Mouse (Mus musculus): ENCODE data around the gene Tubg1. TPM values are rescaled to one million over a fixed set of nuclear protein-coding genes. Genes with fewer than 3 reads are reported as not detected.
"Not testable (repeated sequence)": the region's sequence is repeated elsewhere in the genome, so short reads cannot be mapped to it uniquely, and the experiment has no call there.

Gene Tubg1
- polyA plus RNA-seq, 1 experiment from 2014 or later = 126 TPM

DNA sequence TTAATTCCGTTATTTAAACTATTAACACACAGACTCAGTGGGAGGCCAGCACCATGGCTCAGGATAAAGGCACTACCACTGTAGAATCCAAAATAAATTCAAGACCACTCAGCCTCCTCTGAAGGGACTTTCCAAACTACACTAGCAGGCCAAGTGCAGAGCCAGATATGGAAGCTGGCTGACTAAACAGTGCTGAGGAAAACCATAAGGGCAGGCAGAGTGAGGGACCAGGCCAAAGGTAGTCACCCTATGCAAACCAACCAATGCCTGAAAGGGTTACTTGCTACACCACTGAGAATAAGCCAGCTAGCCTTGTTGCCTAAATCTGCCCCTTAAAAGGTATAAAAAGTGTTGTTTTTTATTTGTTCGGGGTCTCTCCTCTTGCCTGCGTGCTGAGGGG lies 7.6 kb upstream of the Tubg1 start:
- Histone ChIP-seq H3K4me3 (ENCODE audit: low read depth, low read length) (no peak overlapping the region), H3K27ac (ENCODE audit: low read depth, low read length) (no peak overlapping the region), H3K27me3 (ENCODE audit: control insufficient read depth, insufficient read depth, low read length) (no peaks in the 10 kb centered on the region), H3K4me1 (replicated peaks; ENCODE audit: control insufficient read depth, insufficient read depth, low read length) (peaks cover 6% of the 10 kb centered on the region; the same call in 1 of the 2 replicates), H3K4me2 (ENCODE audit: low read depth, low read length, severe bottlenecking) (no peak overlapping the region), H3K9me3 (ENCODE audit: control insufficient read depth, low read length) (no peaks in the 10 kb centered on the region), H3K9ac (ENCODE audit: low read length) (no peak overlapping the region), H3K36me3 (ENCODE audit: control insufficient read depth, insufficient read depth, low read length) (no peaks in the 10 kb centered on the region)
- DNase-seq (ENCODE audit: low spot score) = no peak
- no peak for ATAC-seq (replicated peaks; ENCODE audit: low FRiP score)
- 90% methylated on average over 3 of the region's 3 CpGs for WGBS

DNA sequence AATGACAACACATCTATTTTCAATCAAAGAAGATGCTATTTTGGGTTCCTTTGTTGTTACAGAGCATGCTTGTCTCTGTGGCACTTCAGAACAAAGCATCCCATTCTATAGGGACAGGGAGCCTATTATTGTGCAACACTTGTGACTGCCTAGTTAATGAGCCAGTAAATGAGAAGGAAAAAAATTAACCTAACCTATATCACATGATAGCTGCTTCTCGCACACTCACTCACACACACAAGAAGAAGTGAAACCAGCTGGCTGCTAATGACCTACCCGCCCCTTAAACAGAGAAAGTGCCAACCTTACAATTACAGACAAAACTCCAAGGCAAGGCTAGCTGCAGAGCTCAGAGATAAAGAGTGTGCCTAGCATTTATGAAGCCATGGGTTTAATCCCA lies 4.2 kb upstream of the Tubg1 start:
- no peaks in the 10 kb centered on the region for H3K9me3 ChIP-seq (ENCODE audit: control insufficient read depth, low read length)
- no peak overlapping the region for H3K4me3 ChIP-seq (ENCODE audit: low read depth, low read length)
- H3K4me2 ChIP-seq (ENCODE audit: low read depth, low read length, severe bottlenecking) = no peak overlapping the region
- DNase-seq (ENCODE audit: low spot score) (no peak), ATAC-seq (replicated peaks; ENCODE audit: low FRiP score) (no peak)
- H3K9ac ChIP-seq (ENCODE audit: low read length) = no peak overlapping the region
- H3K27ac ChIP-seq (ENCODE audit: low read depth, low read length) = peak overlapping the region; percentile 33; the same call in 1 of the 2 replicates
- no peaks in the 10 kb centered on the region for H3K27me3 ChIP-seq (ENCODE audit: control insufficient read depth, insufficient read depth, low read length)
- H3K36me3 ChIP-seq (ENCODE audit: control insufficient read depth, insufficient read depth, low read length) = no peaks in the 10 kb centered on the region
- H3K4me1 ChIP-seq (replicated peaks; ENCODE audit: control insufficient read depth, insufficient read depth, low read length) = peaks cover 12% of the 10 kb centered on the region; the same call in 1 of the 2 replicates
- 49% methylated on average over 2 of the region's 2 CpGs for WGBS

DNA sequence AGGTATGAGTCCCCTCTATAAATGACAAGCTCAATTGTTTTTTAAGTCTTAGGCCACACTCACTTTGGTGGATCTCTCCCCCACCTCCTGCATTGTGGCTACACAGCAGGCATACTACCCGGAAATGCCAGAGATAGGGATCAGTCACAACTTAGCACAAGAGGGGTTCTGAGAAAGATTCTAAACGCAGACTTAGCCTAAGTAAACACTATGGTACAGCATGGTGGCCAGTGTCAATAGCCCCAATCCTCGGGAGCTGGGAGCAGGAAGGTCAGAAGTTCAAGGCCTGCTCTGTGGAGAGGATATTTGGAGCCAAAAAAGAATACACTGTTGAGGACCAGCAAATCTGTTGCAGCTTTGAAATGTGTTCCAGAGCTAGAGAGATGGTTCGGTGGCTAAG lies 1.6 kb upstream of the Tubg1 start:
- H3K9ac ChIP-seq (ENCODE audit: low read length) = no peak overlapping the region; the same call in 1 of the 2 replicates

DNA sequence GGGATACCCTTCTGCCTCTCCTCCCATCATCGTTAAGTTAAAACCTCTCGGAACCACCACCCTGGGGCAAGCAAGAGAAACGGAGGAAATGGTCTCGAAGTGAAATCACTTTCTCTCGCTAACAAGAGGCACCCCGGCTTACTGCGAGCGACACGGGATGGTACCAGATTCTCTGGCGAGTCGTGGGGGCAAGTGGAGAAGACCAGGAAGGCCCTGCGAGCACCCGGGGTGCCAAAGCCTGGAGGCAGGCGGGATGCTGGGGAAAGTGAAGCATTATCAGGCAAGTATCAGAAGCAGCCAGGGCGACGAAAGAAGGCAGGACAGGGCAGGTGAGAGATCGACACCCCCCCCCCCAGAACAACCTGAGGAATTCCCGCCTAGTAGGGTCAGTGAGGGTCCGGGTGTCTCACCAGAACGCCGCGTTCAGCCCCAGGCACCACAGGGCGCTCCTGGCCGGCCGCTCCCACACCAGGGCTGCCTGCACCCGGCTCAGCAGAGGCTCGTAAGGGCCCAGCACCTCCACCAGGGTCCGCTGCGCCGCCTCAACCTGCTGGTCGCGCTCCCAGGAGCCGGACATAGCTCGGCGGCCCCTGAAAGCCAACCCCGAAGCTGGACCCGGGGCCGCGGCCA lies 492 bp upstream of the Tubg1 start:
- under 1% methylated on average over 37 of the region's 39 CpGs for WGBS
- ATAC-seq (replicated peaks; ENCODE audit: low FRiP score) = peak; percentile 79; the same call in 1 of the 2 replicates

More for the DNA sequence above, 1.6 kb upstream of the Tubg1 start:
- ATAC-seq (replicated peaks; ENCODE audit: low FRiP score) (no peak), DNase-seq (ENCODE audit: low spot score) (no peak)
- peak overlapping the region; percentile 95 for H3K4me2 ChIP-seq (ENCODE audit: low read depth, low read length, severe bottlenecking)
- H3K9me3 ChIP-seq (ENCODE audit: control insufficient read depth, low read length) = no peaks in the 10 kb centered on the region
- no peak overlapping the region for H3K27ac ChIP-seq (ENCODE audit: low read depth, low read length)
- H3K36me3 ChIP-seq (ENCODE audit: control insufficient read depth, insufficient read depth, low read length) = no peaks in the 10 kb centered on the region
- WGBS = 53% methylated on average over 4 of the region's 4 CpGs
- peaks cover 15% of the 10 kb centered on the region; the same call in 1 of the 2 replicates for H3K4me1 ChIP-seq (replicated peaks; ENCODE audit: control insufficient read depth, insufficient read depth, low read length)
- H3K27me3 ChIP-seq (ENCODE audit: control insufficient read depth, insufficient read depth, low read length) = no peaks in the 10 kb centered on the region
- peak overlapping the region; percentile 89; the same call in 1 of the 2 replicates for H3K4me3 ChIP-seq (ENCODE audit: low read depth, low read length)

DNA sequence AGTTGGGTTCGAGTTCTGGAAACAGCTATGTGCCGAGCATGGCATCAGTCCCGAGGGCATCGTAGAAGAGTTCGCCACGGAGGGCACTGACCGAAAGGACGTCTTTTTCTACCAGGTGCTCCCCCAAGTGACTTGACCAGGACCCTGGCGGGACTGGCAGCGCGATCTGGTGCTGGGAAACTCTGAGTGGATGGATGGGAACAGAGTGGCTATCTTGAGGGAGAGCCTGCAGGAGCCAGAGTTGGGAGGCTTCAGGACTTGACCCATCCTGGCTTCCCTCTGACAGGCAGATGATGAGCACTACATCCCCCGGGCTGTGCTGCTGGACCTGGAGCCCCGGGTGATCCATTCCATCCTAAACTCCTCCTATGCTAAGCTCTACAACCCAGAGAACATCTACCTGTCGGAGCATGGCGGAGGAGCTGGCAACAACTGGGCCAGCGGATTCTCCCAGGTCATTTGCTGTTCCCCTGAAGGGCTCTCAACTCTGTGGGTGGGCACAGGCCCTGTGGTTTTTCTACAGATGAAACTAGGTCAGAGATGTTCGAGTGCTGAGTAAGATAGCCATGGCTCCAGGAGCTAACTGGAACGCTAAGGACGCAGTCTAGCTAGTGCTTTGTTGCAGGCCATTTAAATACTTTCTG lies 929 bp downstream of the Tubg1 start:
- DNase-seq (ENCODE audit: low spot score) (peak; percentile 57), ATAC-seq (replicated peaks; ENCODE audit: low FRiP score) (no peak)
- Histone ChIP-seq H3K27ac (ENCODE audit: low read depth, low read length) (peak overlapping the region; percentile 80; the same call in 1 of the 2 replicates), H3K4me3 (ENCODE audit: low read depth, low read length) (peak overlapping the region; percentile 89), H3K27me3 (ENCODE audit: control insufficient read depth, insufficient read depth, low read length) (no peaks in the 10 kb centered on the region), H3K9ac (ENCODE audit: low read length) (peak overlapping the region; percentile 82), H3K4me1 (replicated peaks; ENCODE audit: control insufficient read depth, insufficient read depth, low read length) (peaks cover 14% of the 10 kb centered on the region; the same call in 1 of the 2 replicates), H3K4me2 (ENCODE audit: low read depth, low read length, severe bottlenecking) (peak overlapping the region; percentile 92), H3K36me3 (ENCODE audit: control insufficient read depth, insufficient read depth, low read length) (peaks cover 3% of the 10 kb centered on the region), H3K9me3 (ENCODE audit: control insufficient read depth, low read length) (no peaks in the 10 kb centered on the region)
- WGBS = 26% methylated on average over 19 of the region's 19 CpGs

More for the DNA sequence above, 492 bp upstream of the Tubg1 start:
- peak overlapping the region; percentile 95 for H3K4me2 ChIP-seq (ENCODE audit: low read depth, low read length, severe bottlenecking)
- no peak for DNase-seq (ENCODE audit: low spot score)
- peak overlapping the region; percentile 89 for H3K4me3 ChIP-seq (ENCODE audit: low read depth, low read length)
- peak overlapping the region; percentile 77 for H3K27ac ChIP-seq (ENCODE audit: low read depth, low read length)
- H3K9ac ChIP-seq (ENCODE audit: low read length) = peak overlapping the region; percentile 91
- no peaks in the 10 kb centered on the region for H3K9me3 ChIP-seq (ENCODE audit: control insufficient read depth, low read length)
- H3K36me3 ChIP-seq (ENCODE audit: control insufficient read depth, insufficient read depth, low read length) = peaks cover 3% of the 10 kb centered on the region
- H3K4me1 ChIP-seq (replicated peaks; ENCODE audit: control insufficient read depth, insufficient read depth, low read length) = peaks cover 15% of the 10 kb centered on the region; the same call in 1 of the 2 replicates
- no peaks in the 10 kb centered on the region for H3K27me3 ChIP-seq (ENCODE audit: control insufficient read depth, insufficient read depth, low read length)

DNA sequence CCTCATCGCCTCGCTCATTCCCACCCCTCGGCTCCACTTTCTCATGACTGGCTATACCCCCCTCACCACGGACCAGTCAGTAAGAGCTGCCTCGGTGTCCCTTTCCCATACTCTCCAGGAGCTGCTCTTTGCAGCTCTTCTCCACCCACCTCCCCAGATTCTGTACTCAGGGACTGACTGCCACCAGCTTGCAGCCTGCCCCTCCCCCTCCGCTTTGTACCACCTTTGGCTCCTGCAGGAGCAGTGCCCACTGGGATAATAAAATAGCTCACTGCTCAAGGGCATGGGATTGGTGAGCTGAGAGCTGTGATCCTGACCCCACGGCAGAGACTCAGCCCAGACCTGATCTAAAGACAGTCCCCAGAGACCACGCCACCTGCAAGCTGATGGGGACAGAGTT lies 4.8 kb downstream of the Tubg1 start:
- WGBS = 95% methylated on average over 8 of the region's 8 CpGs

DNA sequence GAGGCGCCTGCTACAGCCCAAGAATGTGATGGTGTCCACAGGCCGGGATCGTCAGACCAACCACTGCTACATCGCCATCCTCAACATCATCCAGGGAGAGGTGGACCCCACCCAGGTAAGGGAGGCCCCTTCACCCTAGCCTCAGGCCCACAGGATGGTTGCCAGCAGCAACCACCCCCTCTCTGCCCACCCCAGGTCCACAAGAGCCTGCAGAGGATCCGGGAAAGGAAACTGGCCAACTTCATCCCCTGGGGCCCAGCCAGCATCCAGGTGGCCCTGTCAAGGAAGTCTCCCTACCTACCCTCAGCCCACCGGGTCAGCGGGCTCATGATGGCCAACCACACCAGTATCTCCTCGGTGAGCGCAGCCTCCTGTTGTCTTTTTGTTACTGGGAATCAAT lies 5.3 kb downstream of the Tubg1 start:
- not testable (repeated sequence) for H3K9ac ChIP-seq (ENCODE audit: low read length); DNase-seq (ENCODE audit: low spot score); H3K9me3 ChIP-seq (ENCODE audit: control insufficient read depth, low read length); H3K27me3 ChIP-seq (ENCODE audit: control insufficient read depth, insufficient read depth, low read length); ATAC-seq (replicated peaks; ENCODE audit: low FRiP score); H3K4me2 ChIP-seq (ENCODE audit: low read depth, low read length, severe bottlenecking); H3K4me3 ChIP-seq (ENCODE audit: low read depth, low read length); H3K27ac ChIP-seq (ENCODE audit: low read depth, low read length); H3K4me1 ChIP-seq (replicated peaks; ENCODE audit: control insufficient read depth, insufficient read depth, low read length)
- H3K36me3 ChIP-seq (ENCODE audit: control insufficient read depth, insufficient read depth, low read length) = peaks cover 15% of the 10 kb centered on the region
- 94% methylated on average over 6 of the region's 9 CpGs for WGBS

More for the DNA sequence above, 4.8 kb downstream of the Tubg1 start:
- not testable (repeated sequence) for ATAC-seq (replicated peaks; ENCODE audit: low FRiP score); H3K9ac ChIP-seq (ENCODE audit: low read length); H3K27me3 ChIP-seq (ENCODE audit: control insufficient read depth, insufficient read depth, low read length); H3K9me3 ChIP-seq (ENCODE audit: control insufficient read depth, low read length); H3K4me1 ChIP-seq (replicated peaks; ENCODE audit: control insufficient read depth, insufficient read depth, low read length); H3K27ac ChIP-seq (ENCODE audit: low read depth, low read length); DNase-seq (ENCODE audit: low spot score); H3K4me2 ChIP-seq (ENCODE audit: low read depth, low read length, severe bottlenecking); H3K4me3 ChIP-seq (ENCODE audit: low read depth, low read length)
- H3K36me3 ChIP-seq (ENCODE audit: control insufficient read depth, insufficient read depth, low read length) = peaks cover 15% of the 10 kb centered on the region

DNA sequence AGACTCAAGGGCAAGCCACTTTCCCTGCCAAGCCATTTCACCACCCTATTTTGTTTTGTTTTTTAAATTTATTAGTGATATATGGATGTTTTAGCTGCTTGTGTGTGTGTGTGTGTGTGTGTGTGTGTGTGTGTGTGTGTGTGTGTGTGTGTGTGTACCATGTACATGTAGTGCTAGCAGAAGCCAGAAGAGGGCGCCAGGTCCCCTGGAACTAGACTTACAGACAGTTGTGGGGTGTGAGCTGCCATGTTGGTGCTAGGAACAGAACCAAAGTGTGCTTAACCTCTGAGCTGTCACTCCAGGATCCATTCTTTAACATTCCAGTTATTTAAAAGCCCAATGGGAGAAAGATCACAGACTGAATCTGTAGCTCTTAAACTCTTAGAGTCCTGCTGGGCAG lies 7.3 kb downstream of the Tubg1 start:
- H3K27me3 ChIP-seq (ENCODE audit: control insufficient read depth, insufficient read depth, low read length) = no peaks in the 10 kb centered on the region
- no peak overlapping the region for H3K4me3 ChIP-seq (ENCODE audit: low read depth, low read length)
- DNase-seq (ENCODE audit: low spot score) (no peak), ATAC-seq (replicated peaks; ENCODE audit: low FRiP score) (no peak)
- peaks cover 2% of the 10 kb centered on the region; the same call in 1 of the 2 replicates for H3K9me3 ChIP-seq (ENCODE audit: control insufficient read depth, low read length)
- H3K4me1 ChIP-seq (replicated peaks; ENCODE audit: control insufficient read depth, insufficient read depth, low read length) = no peaks in the 10 kb centered on the region
- no peak overlapping the region for H3K9ac ChIP-seq (ENCODE audit: low read length)
- 75% methylated on average over 1 of the region's 1 CpGs for WGBS
- peaks cover 15% of the 10 kb centered on the region for H3K36me3 ChIP-seq (ENCODE audit: control insufficient read depth, insufficient read depth, low read length)
- no peak overlapping the region for H3K27ac ChIP-seq (ENCODE audit: low read depth, low read length)
- H3K4me2 ChIP-seq (ENCODE audit: low read depth, low read length, severe bottlenecking) = no peak overlapping the region
